ENCODE assay signal across 20 mouse cellular contexts in the genomic region with DNA sequence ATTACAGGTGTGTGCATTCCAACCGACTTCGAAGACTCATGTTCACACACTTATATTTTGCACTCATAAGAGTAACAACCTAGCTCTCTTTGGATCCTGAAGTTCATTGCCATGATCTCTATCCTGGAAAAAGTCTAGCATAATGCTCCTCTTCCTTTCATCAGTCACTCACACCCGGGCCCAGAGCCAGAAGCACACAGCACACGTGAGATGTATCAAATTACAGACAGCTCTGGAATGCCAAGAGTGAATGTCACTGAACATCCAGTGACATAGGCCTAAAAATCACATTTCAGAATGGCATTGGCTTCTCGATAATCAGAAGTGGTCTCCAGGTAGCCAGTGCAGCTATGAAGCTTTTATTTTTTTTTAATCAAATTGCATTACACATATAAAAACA.
DNase-seq lines count a peak whose midpoint lies in the region; ATAC-seq and TF ChIP-seq lines count a peak whose summit lies in the region.
"Had no signal": no experiment of that assay in that cellular context is flagged by ENCODE, and none has a peak within 500 bp of the region (broad histone marks: within the 10 kb centered on the region; RNA-seq: fewer than 3 reads in every experiment).

No protein-coding gene starts in this region.

- no peak overlapping the region for H3K9ac ChIP-seq in heart, postnatal 0 days (replicated peaks; ENCODE audit: low read depth, low read length)
- H3K9ac ChIP-seq: forebrain, embryonic 13.5 days; heart, embryonic 13.5 days; liver, embryonic 12.5 days had no signal

- no peak overlapping the region for H3K4me2 ChIP-seq in heart, postnatal 0 days (ENCODE audit: low read depth, low read length)
- H3K4me2 ChIP-seq: forebrain, embryonic 13.5 days; heart, embryonic 13.5 days; liver, embryonic 12.5 days had no signal

- H3K9me3 ChIP-seq in heart, postnatal 0 days (replicated peaks; ENCODE audit: control insufficient read depth, low read length) = no peaks in the 10 kb centered on the region
- H3K9me3 ChIP-seq: forebrain, embryonic 13.5 days; heart, embryonic 13.5 days; liver, embryonic 12.5 days; midbrain, embryonic 10.5 days had no signal

- 22% methylated on average over 5 of the region's 5 CpGs for WGBS in heart, postnatal 0 days

- ATAC-seq in heart, postnatal 0 days (ENCODE audit: insufficient read depth, low read depth) = peak; percentile 85
- ATAC-seq: forebrain, embryonic 13.5 days; hindbrain, postnatal 0 days; liver, embryonic 12.5 days; lung, postnatal 0 days had no signal

- H3K27me3 ChIP-seq in heart, postnatal 0 days (ENCODE audit: control insufficient read depth, insufficient read depth, low read length) = no peaks in the 10 kb centered on the region
- H3K27me3 ChIP-seq: forebrain, embryonic 13.5 days; heart, embryonic 13.5 days; liver, embryonic 12.5 days had no signal

- no peaks in the 10 kb centered on the region for H3K4me1 ChIP-seq in heart, postnatal 0 days (ENCODE audit: control insufficient read depth, insufficient read depth)
- H3K4me1 ChIP-seq: forebrain, embryonic 13.5 days; liver, embryonic 12.5 days; midbrain, embryonic 10.5 days had no signal

- no peaks in the 10 kb centered on the region for H3K36me3 ChIP-seq in heart, postnatal 0 days (replicated peaks; ENCODE audit: control insufficient read depth, insufficient read depth, low read length)
- H3K36me3 ChIP-seq: heart, embryonic 13.5 days; liver, embryonic 12.5 days; midbrain, embryonic 10.5 days had no signal

- no peak for TF ChIP-seq CTCF in heart, postnatal 0 days (IDR thresholded peaks at IDR 0.05; ENCODE audit: low read depth)

- no peak for TF ChIP-seq EP300 in heart, postnatal 0 days (IDR thresholded peaks at IDR 0.05; ENCODE audit: low read depth)

- H3K4me3 ChIP-seq in heart, postnatal 0 days (ENCODE audit: low read depth, low read length) = no peak overlapping the region
- H3K4me3 ChIP-seq: forebrain, embryonic 13.5 days; gastrocnemius, adult 2 months; heart, embryonic 13.5 days; liver, embryonic 12.5 days; midbrain, embryonic 10.5 days had no signal

- no peak overlapping the region for H3K27ac ChIP-seq in heart, postnatal 0 days (ENCODE audit: low read depth)
- H3K27ac ChIP-seq: forebrain, embryonic 13.5 days; gastrocnemius, adult 2 months; heart, embryonic 13.5 days; hindbrain, postnatal 0 days; liver, embryonic 12.5 days; midbrain, embryonic 10.5 days had no signal

- DNase-seq in adrenal gland, postnatal 10 days = peak; percentile 24
- no peak for DNase-seq in adrenal gland, postnatal 4 days (ENCODE audit: low spot score in 2 of 2)
- DNase-seq in heart, postnatal 0 days (ENCODE audit: low spot score) = peak; percentile 64
- no peak for DNase-seq in heart, adult 9 months (ENCODE audit: low spot score in 2 of 2)
- peak; percentile 51 for DNase-seq in embryo, embryonic 10 days (ENCODE audit: low spot score)
- DNase-seq in hindlimb bud, embryonic 11.5 days (ENCODE audit: extremely low spot score, low read depth, low spot score) = peak; percentile 8
- no peak for DNase-seq in gastrocnemius, postnatal 4 days (ENCODE audit: low spot score in 2 of 2)
- DNase-seq in frontal cortex, postnatal 14 days (ENCODE audit: low spot score in 2 of 2) = no peak
- DNase-seq: cerebellum, postnatal 25 days; gastrocnemius, adult 2 months; kidney, adult 2 months; kidney, postnatal 25 days; retina, postnatal 1 day; thymus, postnatal 14 days had no signal

Comparison
In these comparisons a context has a peak if more than half of its experiments do, and no peak if none do; other contexts are left out.
1. DNase-seq: peak in adrenal gland, postnatal 10 days (single experiment), heart, postnatal 0 days (single experiment), embryo, embryonic 10 days (single experiment) and hindlimb bud, embryonic 11.5 days (single experiment); none in adrenal gland, postnatal 4 days (0 of 2), heart, adult 9 months (0 of 2), gastrocnemius, postnatal 4 days (0 of 2) and frontal cortex, postnatal 14 days (0 of 2).